Mouse (Mus musculus) G1E (cell line): ENCODE measurements around the gene Scmh1. TPM values are rescaled to one million over a fixed set of nuclear protein-coding genes. Genes with fewer than 3 reads are reported as not detected.
"Not testable (repeated sequence)": the region's sequence is repeated elsewhere in the genome, so short reads cannot be mapped to it uniquely, and the experiment has no call there.

Source experiments
- ATAC-seq: 2 replicates; pipeline ENCODE4 v1.8.0; 2016; ENCODE audit warnings: mild to moderate bottlenecking; ENCODE audit not compliant: insufficient number of reproducible peaks, poor library complexity, low FRiP score, severe bottlenecking; ENCODE audit errors: extremely low read depth
- DNase-seq: peaks from one replicate; pipeline ENCODE4 v3.0.0; 2012; ENCODE audit warnings: low spot score
- H3K27me3 ChIP-seq: 2 replicates; pipeline ENCODE4 v1.6.1; 2012; ENCODE audit warnings: mild to moderate bottlenecking, low read length, inconsistent platforms; ENCODE audit not compliant: insufficient read depth
- H3K36me3 ChIP-seq: replicated peaks from 2 replicates; pipeline ENCODE3; 2012; ENCODE audit warnings: mild to moderate bottlenecking, inconsistent platforms
- H3K4me1 ChIP-seq: 2 replicates; pipeline ENCODE4 v1.6.1; 2012; ENCODE audit warnings: low read depth, low read length, inconsistent platforms, mixed read lengths; ENCODE audit not compliant: insufficient read depth
- H3K4me3 ChIP-seq: 2 replicates; pipeline ENCODE4 v1.5.1; 2012; ENCODE audit warnings: low read depth, mild to moderate bottlenecking, inconsistent platforms, low read length, moderate library complexity, mixed read lengths
- H3K9me3 ChIP-seq: replicated peaks from 2 replicates; pipeline ENCODE4 v1.6.1; 2012; ENCODE audit warnings: inconsistent platforms
- CTCF ChIP-seq: IDR thresholded peaks from 2 replicates; pipeline ENCODE4 v1.5.1; 2012; ENCODE audit warnings: low read depth, low read length, inconsistent platforms, mixed read lengths
- GATA1 ChIP-seq: IDR thresholded peaks from 2 replicates; pipeline ENCODE4 v1.6.1; 2012; ENCODE audit warnings: borderline replicate concordance, low read length, inconsistent platforms, mixed read lengths
- GATA2 ChIP-seq: IDR thresholded peaks from 2 replicates; pipeline ENCODE4 v1.6.1; 2012; ENCODE audit warnings: low read depth, low read length, inconsistent platforms, borderline replicate concordance
- POLR2AphosphoS5 ChIP-seq: IDR thresholded peaks from 2 replicates; pipeline ENCODE4 v1.6.1; 2012; ENCODE audit warnings: low read depth, low read length, inconsistent platforms; ENCODE audit not compliant: insufficient replicate concordance
- TAL1 ChIP-seq: conservative IDR thresholded peaks from 2 replicates; pipeline ENCODE4 v1.6.1; 2012; ENCODE audit warnings: low read depth, low read length, inconsistent platforms, mixed read lengths
- polyA plus RNA-seq: library from polyadenylated mRNA; stranded (reverse); fragments of >175 nt; gene quantifications from 2 replicates; pipeline ENCODE4 v1.2.3, GENCODE M21; 2012
- total RNA-seq, 2 experiments: library from RNA; stranded (forward) in 1 of 2; stranded (reverse) in 1 of 2; fragments of 200-1000 nt in 1 of 2; fragments of >200 nt in 1 of 2; fragmentation: Nextera tagmentation in 1 of 2; gene quantifications; 2 replicates each; pipeline ENCODE4 v1.2.3; 2014 to 2017

Scmh1 gene
- total and polyA plus RNA-seq, 3 experiments, result 0.44 TPM; not detected in 2

DNA sequence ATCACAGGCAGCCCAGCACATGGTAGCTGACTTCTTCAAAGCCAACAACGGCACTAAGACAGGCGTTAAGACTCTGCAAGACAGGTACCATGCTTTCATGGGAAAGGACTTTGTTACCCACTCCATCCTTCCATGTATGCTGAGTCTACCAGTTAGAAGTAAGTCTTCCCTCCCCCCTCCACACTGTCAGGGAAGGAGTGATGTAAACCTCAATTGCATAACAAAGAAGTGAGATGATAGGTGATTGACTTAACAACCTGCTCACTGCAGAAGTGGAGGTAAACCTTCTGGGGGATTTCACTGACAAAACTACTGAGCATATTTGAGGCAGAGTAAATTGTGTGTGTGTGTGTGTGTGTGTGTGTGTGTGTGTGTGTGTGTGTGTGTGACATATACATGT lies 17.1 kb upstream of the Scmh1 start:
- ATAC-seq (no peak), DNase-seq (no peak)
- Histone ChIP-seq H3K9me3 (no peaks in the 10 kb centered on the region), H3K36me3 (no peaks in the 10 kb centered on the region), H3K4me3 (no peak overlapping the region), H3K27me3 (no peaks in the 10 kb centered on the region), H3K4me1 (no peaks in the 10 kb centered on the region)
- no peak for TF ChIP-seq TAL1
- no peak for TF ChIP-seq CTCF
- no peak for TF ChIP-seq POLR2AphosphoS5
- no peak for TF ChIP-seq GATA1
- TF ChIP-seq GATA2, result no peak

DNA sequence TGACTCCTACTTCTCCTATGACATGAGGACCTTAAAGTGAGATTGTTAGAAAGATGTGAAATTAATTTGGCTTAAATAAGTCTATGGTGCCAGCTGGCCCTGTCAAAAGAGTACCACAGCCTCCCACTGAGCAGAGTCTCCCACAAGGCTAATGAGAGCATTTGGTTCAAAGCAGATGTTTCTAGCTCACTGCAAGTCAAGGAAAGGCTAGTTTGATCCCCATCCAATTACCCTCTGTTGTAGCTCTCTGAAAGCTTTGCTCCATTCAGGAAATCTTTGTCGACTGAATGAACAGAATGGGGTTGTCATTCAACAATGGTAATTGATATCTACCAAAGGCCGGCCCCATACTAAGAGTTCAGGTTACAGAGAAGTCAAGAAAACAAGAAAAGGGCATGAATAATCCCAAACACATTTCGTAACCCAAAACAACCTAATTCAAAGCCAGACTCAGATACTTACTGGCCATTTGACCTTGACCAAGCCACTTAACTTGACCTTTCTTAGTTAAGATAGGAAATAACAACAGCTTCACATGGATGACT lies 16.0 kb upstream of the Scmh1 start:
- Histone ChIP-seq H3K36me3 (no peaks in the 10 kb centered on the region), H3K4me3 (no peak overlapping the region), H3K4me1 (no peaks in the 10 kb centered on the region), H3K27me3 (no peaks in the 10 kb centered on the region), H3K9me3 (no peaks in the 10 kb centered on the region)
- TF ChIP-seq POLR2AphosphoS5 (no peak), TAL1 (no peak), GATA2 (no peak), GATA1 (no peak), CTCF (no peak)
- DNase-seq (no peak), ATAC-seq (no peak)

DNA sequence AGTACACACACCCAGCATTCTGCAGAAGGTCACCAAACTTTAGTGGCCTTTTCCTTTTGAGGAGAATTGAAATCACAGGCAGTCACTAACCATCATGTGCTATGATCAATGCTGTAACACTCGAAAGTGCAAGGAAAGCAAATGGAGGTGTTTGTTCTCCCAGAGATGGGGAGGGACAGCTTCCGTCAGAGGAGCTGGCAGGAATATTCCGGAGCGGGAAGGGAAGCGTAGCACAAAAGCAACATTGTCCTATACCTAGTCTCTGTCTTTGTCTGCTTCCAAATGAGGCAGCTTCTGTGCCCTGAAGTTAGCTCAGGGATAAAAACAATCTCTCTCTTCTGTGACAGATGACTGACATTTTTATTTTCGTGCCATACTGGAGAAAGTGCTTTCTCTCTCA lies 15.5 kb upstream of the Scmh1 start:
- no peaks in the 10 kb centered on the region for H3K36me3 ChIP-seq
- H3K9me3 ChIP-seq, result no peaks in the 10 kb centered on the region
- H3K4me3 ChIP-seq, result no peak overlapping the region
- no peak for TF ChIP-seq GATA2
- no peak for TF ChIP-seq GATA1
- TF ChIP-seq CTCF, result no peak
- DNase-seq (no peak), ATAC-seq (no peak)
- no peaks in the 10 kb centered on the region for H3K27me3 ChIP-seq
- H3K4me1 ChIP-seq, result no peaks in the 10 kb centered on the region

DNA sequence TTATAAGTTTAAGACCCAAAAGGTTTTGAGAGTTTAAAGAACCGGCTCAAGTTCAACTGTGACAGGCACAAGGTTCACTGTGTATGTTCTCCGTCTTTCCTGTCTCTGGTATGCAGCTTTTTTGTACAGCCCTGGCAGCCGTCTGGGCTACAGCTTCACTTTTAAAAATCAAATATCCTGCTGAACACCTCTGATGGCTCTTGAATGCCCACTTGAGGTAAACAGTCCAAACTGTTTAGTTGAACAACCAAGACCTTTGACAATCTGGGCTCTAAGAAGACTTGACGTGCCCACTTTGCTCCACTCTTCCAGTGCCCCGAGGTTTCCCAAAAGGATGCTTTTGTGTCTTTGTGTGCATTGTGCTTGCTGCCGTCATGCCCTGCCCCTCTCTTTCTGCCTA lies 13.5 kb upstream of the Scmh1 start:
- Histone ChIP-seq H3K36me3 (no peaks in the 10 kb centered on the region), H3K27me3 (no peaks in the 10 kb centered on the region), H3K4me1 (no peaks in the 10 kb centered on the region), H3K9me3 (no peaks in the 10 kb centered on the region), H3K4me3 (no peak overlapping the region)
- DNase-seq, result no peak
- no peak for ATAC-seq
- TF ChIP-seq TAL1, result no peak
- no peak for TF ChIP-seq GATA2
- TF ChIP-seq GATA1, result no peak
- TF ChIP-seq POLR2AphosphoS5, result no peak
- TF ChIP-seq CTCF, result no peak

DNA sequence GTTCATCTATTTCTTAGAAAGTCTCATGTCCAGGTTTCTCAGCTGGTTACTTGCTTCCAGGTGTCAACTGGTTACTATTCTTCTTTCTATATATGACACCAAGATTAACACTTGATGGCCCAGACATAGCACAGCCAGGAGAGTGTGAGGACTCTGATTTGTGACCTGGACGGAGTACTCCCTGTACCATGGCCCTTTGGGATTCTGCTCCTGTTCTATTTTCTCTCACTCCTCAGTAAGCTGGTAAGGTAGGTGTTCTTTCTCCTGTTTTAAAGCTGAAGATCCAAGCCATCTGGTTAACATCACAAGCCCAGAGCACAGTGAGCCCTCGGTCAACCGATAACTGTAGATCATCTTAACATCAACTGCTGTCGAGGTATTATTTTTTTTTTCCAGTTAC lies 12.7 kb upstream of the Scmh1 start:
- Histone ChIP-seq H3K36me3 (no peaks in the 10 kb centered on the region), H3K27me3 (no peaks in the 10 kb centered on the region), H3K9me3 (no peaks in the 10 kb centered on the region), H3K4me3 (no peak overlapping the region), H3K4me1 (no peaks in the 10 kb centered on the region)
- TF ChIP-seq GATA1, result no peak
- TF ChIP-seq GATA2, result no peak
- TF ChIP-seq POLR2AphosphoS5, result no peak
- TF ChIP-seq TAL1, result no peak
- no peak for TF ChIP-seq CTCF
- ATAC-seq (no peak), DNase-seq (no peak)

DNA sequence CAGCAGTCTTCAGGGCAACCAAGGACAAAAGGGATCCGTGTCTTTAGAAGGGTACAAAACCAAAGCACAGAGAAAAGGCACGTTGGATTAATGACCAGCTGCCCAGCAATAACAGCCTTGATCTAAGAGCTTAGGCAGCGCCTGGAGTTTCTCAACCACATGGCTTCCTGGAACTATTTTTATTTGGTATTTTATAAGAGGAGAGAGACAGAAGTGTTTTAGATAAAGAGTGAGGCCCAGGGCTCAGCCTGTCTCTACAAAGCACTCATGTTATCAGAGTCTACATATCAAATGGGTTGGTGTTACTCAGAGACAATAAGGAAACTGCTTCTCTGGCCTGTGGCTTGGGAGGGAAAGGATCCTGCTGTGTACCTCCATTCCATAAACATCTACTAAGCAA lies 12.3 kb upstream of the Scmh1 start:
- DNase-seq (no peak), ATAC-seq (no peak)
- no peaks in the 10 kb centered on the region for H3K4me1 ChIP-seq
- H3K4me3 ChIP-seq, result no peak overlapping the region
- no peaks in the 10 kb centered on the region for H3K27me3 ChIP-seq
- TF ChIP-seq GATA1, result no peak
- H3K9me3 ChIP-seq, result no peaks in the 10 kb centered on the region
- H3K36me3 ChIP-seq, result no peaks in the 10 kb centered on the region

DNA sequence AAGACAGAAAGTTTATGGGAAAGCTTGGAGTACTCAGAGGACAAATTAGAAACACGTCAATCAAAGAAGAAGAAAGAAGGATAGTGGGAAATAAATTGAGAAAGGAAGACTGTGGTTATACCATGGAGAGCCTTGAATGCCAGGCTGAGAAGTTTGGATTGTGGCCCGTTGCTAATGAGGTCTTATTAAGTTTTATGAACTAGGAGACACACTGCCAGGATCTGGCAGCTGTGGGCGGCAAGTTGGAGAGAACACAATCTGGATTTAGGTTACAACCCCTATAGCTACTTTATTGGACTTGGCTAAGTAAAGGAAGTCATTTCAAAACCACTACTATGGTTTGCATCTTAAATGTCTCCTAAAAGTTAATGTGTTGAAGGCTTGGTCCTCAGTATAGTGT lies 4.8 kb upstream of the Scmh1 start:
- ATAC-seq (no peak), DNase-seq (no peak)
- TF ChIP-seq CTCF, result no peak
- no peak for TF ChIP-seq GATA2
- TF ChIP-seq TAL1, result no peak
- no peak for TF ChIP-seq GATA1
- TF ChIP-seq POLR2AphosphoS5, result no peak
- Histone ChIP-seq H3K27me3 (no peaks in the 10 kb centered on the region), H3K9me3 (peaks cover 7% of the 10 kb centered on the region), H3K4me3 (no peak overlapping the region), H3K36me3 (no peaks in the 10 kb centered on the region), H3K4me1 (no peaks in the 10 kb centered on the region)

DNA sequence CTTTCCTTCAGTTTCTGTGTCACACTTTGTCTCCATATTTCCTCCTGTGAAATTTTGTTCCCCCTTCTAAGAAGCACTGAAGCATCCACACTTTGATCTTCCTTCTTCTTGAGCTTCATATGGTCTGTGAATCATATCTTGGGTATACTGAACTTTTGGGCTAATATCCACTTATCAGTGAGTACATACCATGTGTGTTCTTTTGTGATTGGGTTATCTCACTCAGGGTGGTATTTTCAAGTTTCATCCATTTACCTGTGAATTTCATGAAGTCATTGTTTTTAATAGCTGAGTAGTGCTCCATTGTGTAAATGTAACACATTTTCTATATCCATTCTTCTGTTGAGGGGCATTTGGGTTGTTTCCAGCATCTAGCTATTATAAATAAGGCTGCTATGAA lies 3.0 kb upstream of the Scmh1 start:
- not testable (repeated sequence) for ATAC-seq, H3K27me3 ChIP-seq, H3K36me3 ChIP-seq, H3K4me3 ChIP-seq, DNase-seq, H3K4me1 ChIP-seq
- peaks cover 13% of the 10 kb centered on the region for H3K9me3 ChIP-seq
